Mouse (Mus musculus) lung, postnatal 10 days (tissue): ENCODE results near the gene Olfr998.
"Not testable (repeated sequence)": the region's sequence is repeated elsewhere in the genome, so short reads cannot be mapped to it uniquely, and the experiment has no call there.

Experiments used
- DNase-seq: peaks from one replicate; pipeline ENCODE4 v3.0.0; 2021

Olfr998 gene

GRCm38 (mm10) chr2:85588648-85589047 lies at the start of gene Olfr998:
Olfr998 (plus strand) TSS chr2:85588948.
- not testable (repeated sequence) for DNase-seq

GRCm38 (mm10) chr2:85554806-85555205 lies 33.9 kb upstream of the Olfr998 start:
- no peak for DNase-seq

GRCm38 (mm10) chr2:85560226-85560625 lies 28.5 kb upstream of the Olfr998 start:
- DNase-seq, result no peak

DNA sequence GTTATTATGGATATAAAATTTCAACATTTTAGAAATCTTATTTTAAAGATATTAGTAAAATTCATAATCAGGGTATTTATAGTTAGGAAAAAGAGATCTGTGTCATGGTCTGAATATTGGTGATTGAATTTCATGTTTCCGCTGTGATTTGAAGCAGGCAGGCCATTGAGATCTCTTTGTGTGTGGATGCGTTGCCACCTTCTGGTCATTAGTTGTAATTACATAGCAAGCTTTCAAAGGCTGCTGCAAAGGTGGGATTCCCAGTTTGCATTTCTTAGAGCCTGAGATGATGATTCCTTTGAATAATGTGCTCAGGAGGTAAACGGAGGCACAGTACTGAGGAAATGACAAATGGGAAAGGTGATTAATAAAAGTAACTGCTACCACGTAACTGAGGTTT lies 27.6 kb upstream of the Olfr998 start:
- peak; percentile 24 for DNase-seq

DNA sequence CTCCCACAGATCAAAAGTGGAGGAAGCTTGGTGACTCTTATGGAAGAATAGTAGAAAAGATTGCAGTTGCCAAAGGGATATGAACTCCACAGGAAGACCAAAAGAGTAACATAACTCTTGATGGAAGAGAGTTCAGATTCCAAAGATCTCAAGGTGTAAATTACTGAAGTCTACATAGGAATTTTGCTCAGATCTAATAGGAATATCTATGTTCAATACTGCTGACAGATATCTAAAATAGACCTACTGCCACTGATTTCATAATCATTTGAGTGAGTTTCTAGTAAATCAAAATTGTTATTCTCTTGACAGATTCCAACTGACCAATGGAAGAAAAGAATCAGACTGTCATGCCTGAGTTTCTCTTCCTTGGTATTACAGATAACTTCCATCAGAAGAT lies 9.8 kb upstream of the Olfr998 start, which contains the start of gene Olfr996:
Gene Olfr996 (plus strand): TSS at position 301 of the 400 bp plus-strand sequence.
- no peak for DNase-seq

DNA sequence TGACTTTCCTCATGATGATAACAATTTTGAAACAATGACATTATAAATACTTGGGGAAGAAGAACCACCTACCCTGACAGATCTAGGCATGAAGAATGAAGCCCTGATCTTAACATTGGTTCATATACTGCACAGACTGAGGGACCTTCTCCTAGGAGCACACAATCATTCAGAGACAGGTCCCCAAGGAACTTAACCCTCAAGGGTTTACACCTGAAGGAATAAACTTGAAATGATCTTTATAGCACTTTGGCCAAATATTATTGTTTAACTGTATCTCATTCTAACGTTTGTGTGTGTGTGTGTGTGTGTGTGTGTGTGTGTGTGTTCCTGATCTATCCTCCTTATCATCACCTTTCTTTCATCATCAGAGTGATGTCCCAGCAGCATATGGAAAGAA lies 23.1 kb downstream of the Olfr998 start, which contains the start of gene Olfr1000:
Gene Olfr1000 (minus strand): TSS at position 101 of the 400 bp plus-strand sequence.
- DNase-seq, result no peak
